Mouse (Mus musculus) naive thymus-derived CD4-positive, alpha-beta T cell, adult 2 months (primary cell): ENCODE results near the gene Hivep2.

Experiments used
- DNase-seq: peaks from one replicate; pipeline ENCODE4 v3.0.0-alpha.2; 2011; ENCODE audit warnings: low read depth

The Hivep2 gene

DNA sequence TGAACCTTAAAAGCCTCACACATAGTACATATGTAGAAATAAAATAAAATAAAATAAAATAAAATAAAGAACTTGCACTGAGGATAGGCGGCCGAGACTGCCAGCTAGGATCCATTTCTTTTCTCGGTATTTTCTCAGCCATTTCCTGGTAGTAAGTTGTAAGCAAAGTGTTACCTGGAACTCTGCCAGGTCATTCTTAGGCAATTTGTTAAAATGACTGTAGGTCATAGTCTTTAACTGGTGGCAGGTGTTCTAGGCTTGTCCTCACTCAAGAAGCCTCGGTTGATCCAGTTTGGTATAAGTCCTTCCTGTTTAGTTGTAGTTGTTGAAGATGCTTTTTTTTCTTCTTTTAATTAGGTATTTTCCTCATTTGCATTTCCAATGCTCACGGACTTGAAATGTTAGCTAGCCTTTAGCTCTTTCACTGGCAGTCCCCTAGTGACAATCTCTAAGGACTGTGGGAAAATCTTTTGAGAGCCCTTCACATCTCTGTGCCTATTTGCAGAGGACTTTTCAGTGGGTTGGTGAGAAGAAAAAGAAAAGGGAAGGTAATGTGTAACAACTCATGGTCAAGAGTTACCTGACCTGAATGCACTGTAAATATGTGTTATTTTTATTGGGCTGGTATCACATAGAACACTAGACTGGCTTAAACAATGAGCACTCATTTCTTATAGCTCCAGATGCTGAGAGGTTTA is 203.1 kb downstream of the Hivep2 start:
- no peak for DNase-seq

DNA sequence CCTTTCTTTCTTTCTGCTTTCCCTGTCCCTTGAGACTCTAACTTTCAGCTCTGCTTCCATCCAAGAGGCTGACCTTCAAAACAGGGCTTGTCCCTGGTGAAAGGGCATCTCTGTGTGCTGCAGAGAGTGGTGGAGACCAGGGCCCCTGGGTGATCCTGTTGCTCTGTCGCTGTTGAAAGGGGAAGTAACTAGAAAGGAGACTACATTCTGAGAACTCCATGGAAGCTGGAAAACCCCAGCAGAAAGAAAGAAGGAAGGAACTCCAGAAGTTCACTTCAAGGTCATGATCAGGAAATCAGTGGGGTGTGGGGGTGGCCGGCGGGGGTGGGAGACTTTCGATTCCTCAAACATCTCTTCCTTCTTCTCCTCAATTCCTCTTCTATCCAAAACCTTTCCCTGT is 208.2 kb downstream of the Hivep2 start:
- no peak for DNase-seq

DNA sequence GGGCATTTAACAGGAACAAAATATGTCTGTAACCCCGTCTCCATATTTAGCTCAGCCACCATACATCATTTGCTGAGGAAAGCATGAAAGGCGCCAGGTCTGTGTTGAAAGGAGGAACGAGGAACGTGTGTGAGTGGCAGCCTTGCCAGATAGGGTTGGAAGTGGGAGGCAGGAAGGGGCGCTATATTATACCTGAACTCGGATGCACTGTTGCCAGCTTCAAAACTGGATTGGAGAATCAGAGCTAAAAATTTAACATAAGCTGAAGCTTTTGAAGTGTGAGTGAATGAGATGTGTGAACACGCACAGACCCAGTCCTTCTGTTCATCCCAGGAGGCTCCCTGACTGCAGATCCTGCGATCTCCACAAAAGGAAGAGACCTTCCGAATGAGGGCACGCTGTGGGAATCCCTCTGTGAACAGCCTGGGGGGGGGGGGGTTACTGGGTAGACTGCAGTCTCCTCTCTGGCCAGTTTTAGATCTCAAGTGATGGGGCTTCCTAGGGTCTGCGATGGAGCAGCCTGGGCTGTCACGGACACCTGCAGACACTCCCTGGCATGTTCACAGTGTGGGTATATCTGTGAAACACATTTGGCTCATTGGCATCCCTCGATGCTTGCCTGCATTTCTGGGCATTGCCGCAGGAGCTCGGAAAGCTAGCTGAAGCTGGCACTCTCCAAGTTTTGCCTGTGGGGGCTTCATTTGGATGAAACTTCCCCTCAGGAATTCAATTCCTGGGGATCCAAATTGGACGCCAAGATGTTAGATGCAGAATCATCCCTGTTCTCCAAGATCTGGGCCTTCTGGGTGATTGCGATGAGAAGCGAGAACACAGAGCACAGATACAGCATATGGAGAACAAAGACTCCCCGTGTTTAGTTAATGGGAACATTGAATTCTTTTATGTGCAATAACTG is 213.8 kb downstream of the Hivep2 start:
- no peak for DNase-seq

DNA sequence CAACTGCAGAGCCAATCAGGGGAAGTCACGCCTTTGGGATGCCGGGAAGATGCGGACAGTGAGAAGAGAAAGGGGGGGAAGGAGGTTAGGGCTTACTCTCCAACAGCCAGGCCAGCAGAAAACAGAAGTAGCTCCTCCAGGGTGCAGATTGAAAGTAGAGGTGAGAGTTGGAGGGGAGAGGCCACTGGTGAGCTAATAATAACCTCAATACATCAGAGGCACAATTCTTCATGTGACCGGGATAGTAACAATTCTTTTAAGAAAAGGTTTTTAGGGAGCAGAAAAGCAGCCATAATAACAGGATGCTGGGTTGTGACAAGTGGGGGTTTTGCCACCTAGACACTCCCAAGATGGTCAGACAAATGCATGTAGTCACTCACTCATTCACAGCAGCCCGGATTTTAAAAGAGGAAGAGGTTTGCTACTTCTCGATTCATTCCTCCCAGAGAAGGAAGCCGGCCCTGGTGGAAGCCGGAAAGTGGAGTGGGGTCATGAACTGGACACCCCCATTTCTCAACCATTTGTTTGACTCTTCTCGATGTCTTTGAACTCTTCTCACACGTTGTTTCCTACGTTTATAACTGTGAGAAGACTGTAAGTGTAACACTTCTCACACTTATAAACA is 220.6 kb downstream of the Hivep2 start:
- no peak for DNase-seq

DNA sequence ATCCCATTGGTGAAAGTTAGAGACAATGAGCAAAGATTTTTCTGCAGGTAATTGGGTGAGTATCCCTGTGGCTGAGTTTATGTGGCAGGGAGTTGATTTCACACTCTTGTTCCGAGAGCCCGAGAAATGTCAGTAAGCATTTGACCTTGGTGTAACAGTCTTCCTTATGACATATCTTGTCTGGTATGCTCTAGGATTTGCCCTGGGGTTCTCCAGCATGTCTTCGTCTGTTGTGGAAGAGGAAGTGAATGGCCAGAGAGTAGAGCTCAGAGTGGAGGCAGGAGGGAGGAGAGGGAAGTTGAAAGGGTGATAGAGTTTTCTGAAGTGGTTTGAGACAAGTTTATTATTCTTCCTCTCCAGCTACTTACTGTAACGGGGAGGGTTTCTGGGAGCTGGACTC is 223.2 kb downstream of the Hivep2 start:
- DNase-seq, result peak; percentile 28

DNA sequence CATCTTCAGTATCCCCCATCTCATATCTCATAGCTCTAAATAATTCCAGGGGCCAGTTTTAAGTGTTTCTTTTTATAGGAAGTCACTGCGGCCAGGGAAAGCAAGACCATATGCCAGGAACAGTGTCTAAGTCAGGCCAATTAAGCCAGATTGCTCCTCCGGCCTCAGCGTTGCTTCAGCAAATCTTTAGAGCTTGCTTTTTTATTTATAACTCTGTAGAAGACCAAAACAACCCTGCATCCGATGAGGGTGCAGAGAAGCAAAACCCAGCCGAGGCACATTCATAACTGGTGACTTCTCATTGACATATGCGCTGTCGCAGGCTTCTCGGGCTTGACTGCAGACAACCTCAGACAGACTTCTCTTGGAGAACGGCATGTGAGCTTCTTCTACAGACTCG is 225.3 kb downstream of the Hivep2 start:
- no peak for DNase-seq

DNA sequence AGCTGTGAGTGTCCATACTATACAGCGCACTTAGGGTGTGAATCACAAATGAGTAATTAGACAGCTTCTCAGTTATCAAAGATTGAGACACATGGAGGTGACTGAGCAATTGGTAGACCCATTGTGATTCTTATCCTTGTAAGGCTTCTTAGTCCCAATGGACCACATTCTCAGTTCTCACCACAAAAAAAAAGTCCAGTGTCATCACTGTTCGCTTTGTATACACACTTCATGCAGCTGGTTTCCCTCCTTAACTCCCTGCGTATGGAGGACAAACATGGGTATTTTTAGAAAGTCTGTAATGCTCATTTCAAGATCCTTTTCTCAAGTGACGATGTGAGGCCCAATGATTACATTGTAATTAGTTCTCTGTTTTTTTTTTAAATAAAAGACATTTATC is 226.3 kb downstream of the Hivep2 start:
- no peak for DNase-seq

DNA sequence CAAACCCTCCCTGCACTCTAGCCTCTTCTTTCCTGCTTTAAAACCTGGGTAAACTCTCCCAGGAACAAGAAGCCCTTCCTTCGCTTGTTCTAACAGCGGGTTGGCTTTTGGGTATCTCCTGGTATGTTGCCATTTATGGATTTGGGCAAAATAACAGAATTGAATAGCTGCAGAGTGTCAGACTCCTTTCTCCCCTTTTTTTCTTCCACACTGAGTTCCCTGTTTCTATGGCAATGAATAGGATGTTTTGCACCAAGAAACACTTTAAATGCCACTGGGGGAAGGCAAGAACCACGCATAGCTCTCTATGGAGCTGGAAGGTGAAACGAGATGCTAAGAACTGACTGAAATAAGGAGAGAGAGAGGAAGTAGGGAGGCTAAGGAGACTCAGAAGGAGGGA is 227.8 kb downstream of the Hivep2 start:
- DNase-seq, result no peak

DNA sequence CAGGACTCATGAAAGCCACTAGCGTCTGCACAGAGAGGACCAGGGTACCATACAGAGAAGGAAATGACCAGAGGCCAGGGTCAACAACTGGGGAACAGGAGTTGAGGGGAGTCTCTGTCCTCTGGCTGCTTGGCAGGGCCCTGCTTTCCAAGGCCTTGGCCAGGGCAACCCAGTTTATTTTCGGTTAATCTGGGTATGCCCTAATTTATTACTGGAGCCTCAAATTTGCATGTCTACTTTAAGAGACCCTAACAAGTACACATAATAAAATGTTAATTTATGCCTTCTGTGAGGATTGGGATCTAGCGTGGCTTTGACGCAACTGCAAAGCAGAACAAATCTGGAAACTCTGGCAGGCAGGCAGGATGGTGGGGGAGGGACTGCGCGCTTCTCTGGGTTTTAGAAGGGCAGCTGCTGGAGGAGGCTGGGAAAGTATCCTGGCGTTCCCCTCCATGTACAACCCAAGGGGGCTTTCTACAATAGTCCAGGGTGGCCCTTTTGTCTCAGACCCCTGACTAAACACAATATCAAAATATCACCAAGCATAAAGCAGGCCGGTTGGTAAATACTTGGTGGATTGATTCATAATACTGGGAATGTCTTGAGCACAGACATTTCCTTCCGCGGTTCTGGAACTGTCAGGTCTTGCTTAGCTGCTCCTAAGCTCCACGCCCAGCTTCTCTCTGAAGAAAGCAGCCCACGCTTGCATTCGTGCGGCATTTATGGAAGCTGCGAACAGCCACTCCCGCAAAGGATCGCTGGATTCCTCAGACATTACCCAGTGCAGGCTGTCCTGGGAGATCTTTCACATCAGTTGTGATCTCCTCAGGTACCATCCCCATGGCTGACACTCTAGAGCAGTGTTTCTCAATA is 230.1 kb downstream of the Hivep2 start:
- DNase-seq, result no peak

DNA sequence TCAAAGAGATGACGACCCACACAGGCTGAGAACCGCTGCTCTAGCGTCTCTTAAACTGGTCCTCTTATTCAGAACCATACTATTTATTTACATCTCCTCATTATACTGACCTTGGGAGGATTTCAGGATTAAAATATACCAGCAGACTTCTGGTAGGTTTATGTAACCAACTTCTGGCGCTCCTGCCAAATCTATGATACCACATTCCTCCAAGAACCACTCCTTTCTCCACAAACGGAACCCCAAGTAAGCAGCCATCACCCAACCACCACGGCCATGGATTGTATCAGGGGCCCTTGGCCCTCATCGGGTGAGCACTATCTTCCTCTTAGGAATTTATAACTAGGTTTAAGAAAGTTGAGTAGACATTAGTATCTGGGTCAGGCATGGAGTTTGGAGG is 230.9 kb downstream of the Hivep2 start:
- DNase-seq, result no peak

DNA sequence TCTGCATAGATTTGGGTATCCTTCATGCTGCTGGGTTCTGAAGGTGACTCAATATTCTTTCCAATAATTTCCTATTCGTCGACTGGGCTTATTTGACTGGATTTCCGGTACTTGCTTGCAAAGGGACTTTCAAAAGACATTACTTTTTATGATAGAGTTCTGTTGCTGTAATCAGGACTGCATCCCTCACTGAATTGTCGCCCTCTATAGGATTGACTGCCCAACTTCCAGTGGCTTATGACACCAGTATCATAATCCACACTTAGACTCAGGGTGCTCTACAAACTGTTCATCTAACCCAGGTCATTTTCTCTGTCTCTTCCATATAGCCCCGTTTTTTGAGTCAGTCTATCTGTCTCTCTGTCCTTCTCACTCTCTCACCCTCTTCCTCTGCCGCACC is 231.4 kb downstream of the Hivep2 start:
- DNase-seq, result peak; percentile 63

DNA sequence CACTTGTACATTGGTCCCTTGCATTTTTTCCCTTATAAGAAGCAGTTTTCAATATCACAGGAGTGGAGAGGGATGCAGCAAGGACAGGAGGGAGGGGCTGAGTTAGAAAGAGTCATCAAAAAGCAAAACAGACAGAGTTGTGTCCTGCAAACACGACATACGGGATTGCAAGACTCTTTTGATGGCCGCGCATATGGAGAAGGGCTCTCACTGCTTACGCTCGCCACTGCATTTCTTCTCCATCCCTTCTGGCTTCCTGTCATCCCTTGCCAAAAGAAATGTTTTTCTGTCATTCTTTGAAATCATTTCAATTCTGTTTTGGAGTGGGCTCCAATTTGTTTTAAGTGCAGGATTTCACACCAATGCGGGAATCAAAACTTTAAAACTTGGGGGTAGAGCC is 233.5 kb downstream of the Hivep2 start:
- no peak for DNase-seq

DNA sequence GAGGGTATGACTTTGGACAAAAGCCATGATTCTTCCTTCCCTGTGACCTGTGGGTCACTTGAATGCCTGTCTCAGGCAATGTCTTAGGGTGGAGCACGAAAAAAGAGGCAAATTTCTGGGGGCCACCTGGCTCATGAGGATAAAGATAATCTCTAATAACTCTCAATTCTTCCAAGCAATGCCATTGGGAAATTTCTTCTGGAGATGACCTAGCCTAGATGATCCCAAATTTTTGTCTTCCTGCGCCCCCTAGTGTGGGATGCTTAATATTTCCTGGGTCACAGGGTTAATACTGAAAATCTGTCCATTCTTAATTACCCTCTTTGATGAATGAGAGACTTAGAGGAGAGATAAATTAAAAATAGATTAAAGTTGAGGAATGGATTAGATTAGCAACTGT is 234.4 kb downstream of the Hivep2 start:
- peak; percentile 28 for DNase-seq
